Mouse (Mus musculus) stomach, embryonic 14.5 days (tissue): ENCODE measurements around the gene Ephb1. TPM values are rescaled to one million over a fixed set of nuclear protein-coding genes. Genes with fewer than 3 reads are reported as not detected.

Experiments used
- ATAC-seq: fragments of 200-750 bp; cut with Nextera tagmentation; 2 replicates; pipeline ENCODE4 v1.8.0; 2017; ENCODE audit warnings: low read depth, moderate TSS enrichment; ENCODE audit not compliant: insufficient number of reproducible peaks, insufficient read depth, low FRiP score
- H3K27ac ChIP-seq: fragments of 300-500 bp; sonication (generic); 2 replicates; pipeline ENCODE4 v1.5.1; 2014; ENCODE audit warnings: mild to moderate bottlenecking, low read length, moderate library complexity, mixed read lengths
- H3K27me3 ChIP-seq: fragments of 300-500 bp; sonication (generic); 2 replicates; pipeline ENCODE4 v1.6.1; 2014; ENCODE audit warnings: low read length, control low read depth, mixed read lengths; ENCODE audit not compliant: control insufficient read depth, insufficient read depth
- H3K36me3 ChIP-seq: fragments of 300-500 bp; sonication (generic); 2 replicates; pipeline ENCODE4 v1.6.1; 2014; ENCODE audit warnings: mild to moderate bottlenecking, control low read depth, low read length, moderate library complexity, mixed read lengths; ENCODE audit not compliant: control insufficient read depth, insufficient read depth
- H3K4me1 ChIP-seq: fragments of 300-500 bp; sonication (generic); 2 replicates; pipeline ENCODE4 v1.6.1; 2014; ENCODE audit warnings: low read length, control low read depth, mixed read lengths; ENCODE audit not compliant: control insufficient read depth, insufficient read depth
- H3K4me2 ChIP-seq: fragments of 300-500 bp; sonication (generic); replicated peaks from 2 replicates; pipeline ENCODE4 v1.6.1; 2014; ENCODE audit warnings: low read depth, low read length, control low read depth
- H3K4me3 ChIP-seq: fragments of 300-500 bp; sonication (generic); 2 replicates; pipeline ENCODE4 v1.5.1; 2014; ENCODE audit warnings: low read depth, low read length, control low read depth
- H3K9ac ChIP-seq: fragments of 300-500 bp; sonication (generic); replicated peaks from 2 replicates; pipeline ENCODE4 v1.6.1; 2014; ENCODE audit warnings: low read depth, mild to moderate bottlenecking, control low read depth, low read length, moderate library complexity, mixed read lengths
- H3K9me3 ChIP-seq: fragments of 300-500 bp; sonication (generic); 2 replicates; pipeline ENCODE4 v1.6.1; 2016; ENCODE audit warnings: low read depth, low read length, control low read depth; ENCODE audit not compliant: control insufficient read depth
- WGBS: fragments of 180-500 bp; shearing (Covaris S2); extraction: QIAGEN DNeasy Blood & Tissue Kit; methylation state at CpG from one replicate; pipeline ENCODE4 v1.1.7; 2014; 5-methylcytosine and 5-hydroxymethylcytosine counted together
- polyA plus RNA-seq: library from polyadenylated mRNA; unstranded; fragments of >200 nt; fragmentation: Nextera tagmentation; extraction: Ambion mirVana; gene quantifications from 2 replicates; pipeline ENCODE4 v1.2.1, GENCODE M21; 2014

The Ephb1 gene
- polyA plus RNA-seq, 1 experiment from 2014 or later = 7.8 TPM

DNA sequence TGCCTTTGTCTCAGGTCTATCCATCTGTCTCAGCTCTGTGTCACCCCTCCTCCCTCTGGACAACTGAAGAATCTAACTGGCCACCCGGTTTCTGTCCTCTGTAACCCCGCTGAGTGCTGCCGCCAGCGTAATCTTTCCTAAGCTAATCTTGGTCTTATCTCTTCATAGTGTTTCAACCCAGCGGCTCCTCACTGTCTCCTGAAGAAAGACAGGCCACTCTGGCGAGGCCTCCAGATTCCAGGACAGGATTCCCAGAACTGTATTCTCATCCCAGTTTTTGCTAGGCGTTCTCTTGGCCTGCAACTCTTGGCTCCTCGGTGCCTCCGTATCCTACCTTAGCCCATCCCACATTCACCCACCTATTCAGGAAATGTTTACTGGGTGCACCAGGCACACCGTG lies 2.0 kb upstream of the Ephb1 start:
- WGBS = 43% methylated on average over 10 of the region's 10 CpGs
- Histone ChIP-seq H3K27ac (no peak overlapping the region), H3K9me3 (no peaks in the 10 kb centered on the region), H3K4me3 (no peak overlapping the region), H3K4me2 (no peak overlapping the region), H3K27me3 (peaks cover 26% of the 10 kb centered on the region; the same call in 1 of the 2 replicates), H3K36me3 (no peaks in the 10 kb centered on the region), H3K4me1 (peaks cover 4% of the 10 kb centered on the region; the same call in 1 of the 2 replicates), H3K9ac (no peak overlapping the region)
- ATAC-seq = no peak

DNA sequence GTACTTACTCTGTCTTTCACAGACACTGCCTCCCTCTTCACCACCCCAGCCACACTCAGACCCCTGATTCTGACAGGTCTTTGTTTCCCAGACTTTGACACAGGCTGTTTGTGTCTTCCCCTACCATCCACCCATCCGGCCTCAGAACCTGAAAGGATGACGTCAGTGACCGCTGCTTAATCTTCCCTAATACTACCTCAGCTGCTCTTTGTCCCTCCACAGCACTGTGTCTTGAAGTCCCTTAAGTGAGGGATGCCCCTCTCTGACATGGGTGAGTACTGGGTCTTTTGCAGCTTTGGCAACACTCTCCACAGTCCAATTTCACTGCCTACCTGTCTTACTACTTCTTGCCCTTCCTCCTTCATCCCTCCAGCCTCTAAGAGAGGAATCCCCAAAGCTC lies 1.2 kb upstream of the Ephb1 start:
- Histone ChIP-seq H3K36me3 (no peaks in the 10 kb centered on the region), H3K4me2 (no peak overlapping the region), H3K4me3 (no peak overlapping the region), H3K27me3 (peaks cover 26% of the 10 kb centered on the region; the same call in 1 of the 2 replicates), H3K9ac (no peak overlapping the region), H3K27ac (no peak overlapping the region), H3K4me1 (peaks cover 4% of the 10 kb centered on the region; the same call in 1 of the 2 replicates), H3K9me3 (no peaks in the 10 kb centered on the region)
- ATAC-seq = no peak
- WGBS = 64% methylated on average over 3 of the region's 3 CpGs

DNA sequence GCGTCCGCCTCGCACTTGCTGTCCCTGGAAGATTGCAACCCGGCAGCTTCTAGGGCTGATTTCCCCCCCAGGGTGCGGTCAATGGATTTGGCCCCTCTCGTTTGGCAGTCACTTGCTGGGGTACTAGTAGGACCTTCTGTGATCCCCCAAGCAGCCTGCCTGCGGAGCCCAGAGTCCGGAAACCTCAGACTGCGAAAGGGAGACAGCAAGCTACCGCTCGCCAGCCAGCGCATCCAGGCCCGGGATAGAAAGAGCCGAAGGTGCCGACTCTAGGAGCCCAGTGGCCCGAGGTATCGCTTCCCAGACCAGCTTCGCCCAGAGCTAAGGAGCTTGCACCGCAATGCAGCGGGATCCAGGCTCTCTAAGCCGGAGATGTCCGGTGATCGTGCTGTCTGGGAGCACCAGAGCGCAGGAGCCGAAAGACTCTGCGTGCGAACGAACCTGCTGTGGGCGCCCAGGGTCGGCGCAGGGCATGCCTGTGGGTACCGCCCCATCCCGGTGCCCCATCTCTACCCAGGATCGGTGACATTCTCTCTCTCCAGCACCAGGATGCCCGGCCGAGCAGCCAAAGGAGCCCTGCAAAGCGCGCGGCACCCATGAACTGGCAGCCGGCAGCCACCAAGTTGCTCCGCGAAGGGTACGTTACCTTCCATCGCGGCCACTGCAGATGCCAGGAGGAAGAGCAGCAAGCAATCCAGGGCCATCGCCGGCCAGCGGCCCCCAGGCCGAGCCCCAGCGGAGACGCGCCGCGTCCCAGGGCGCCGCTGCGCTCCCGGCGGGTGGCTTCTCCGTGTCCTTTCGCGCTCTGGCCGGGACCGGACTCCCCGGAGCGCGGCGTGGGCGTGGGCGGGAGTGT lies 629 bp downstream of the Ephb1 start:
- Histone ChIP-seq H3K4me3 (peak overlapping the region; percentile 61), H3K9me3 (no peaks in the 10 kb centered on the region), H3K4me2 (peak overlapping the region; percentile 97), H3K36me3 (no peaks in the 10 kb centered on the region), H3K9ac (peak overlapping the region; percentile 53), H3K27me3 (peaks cover 28% of the 10 kb centered on the region; the same call in 1 of the 2 replicates), H3K27ac (no peak overlapping the region), H3K4me1 (peaks cover 4% of the 10 kb centered on the region; the same call in 1 of the 2 replicates)
- ATAC-seq = no peak
- under 1% methylated on average over 69 of the region's 70 CpGs for WGBS

DNA sequence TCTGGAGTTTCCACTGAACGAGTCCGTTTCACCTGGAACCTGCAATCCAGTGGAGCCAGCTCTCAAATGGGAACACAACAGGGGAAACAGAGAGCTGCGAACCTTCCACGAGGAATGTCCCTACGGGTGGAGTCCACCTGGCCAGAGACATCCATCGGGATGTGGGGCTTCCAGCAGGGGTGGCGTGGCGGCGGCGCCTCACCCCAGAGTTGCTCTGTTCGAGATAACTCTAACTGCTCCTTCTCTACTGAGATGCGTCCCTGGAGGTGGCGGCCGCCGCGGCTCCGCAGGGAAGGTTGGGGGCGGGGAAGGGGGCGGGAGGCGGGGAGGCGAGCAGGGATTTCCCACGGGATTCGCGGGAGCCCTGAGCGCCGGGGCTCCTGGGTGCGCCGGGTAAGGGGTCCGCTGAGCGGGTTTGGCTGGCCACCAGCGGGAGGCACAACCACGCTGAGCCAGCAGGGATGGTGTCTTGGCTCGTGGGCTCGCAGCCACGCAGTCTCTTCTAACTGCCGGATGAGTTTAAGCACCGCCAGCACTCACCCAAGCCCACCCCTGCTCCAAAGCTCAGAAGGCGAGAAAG lies 1.3 kb downstream of the Ephb1 start:
- H3K4me1 ChIP-seq = peaks cover 4% of the 10 kb centered on the region; the same call in 1 of the 2 replicates
- H3K9me3 ChIP-seq = no peaks in the 10 kb centered on the region
- H3K27me3 ChIP-seq = peaks cover 28% of the 10 kb centered on the region; the same call in 1 of the 2 replicates
- ATAC-seq = no peak
- no peak overlapping the region for H3K27ac ChIP-seq
- under 1% methylated on average over 36 of the region's 38 CpGs for WGBS
- peak overlapping the region; percentile 53; the same call in 1 of the 2 replicates for H3K9ac ChIP-seq
- H3K4me3 ChIP-seq = peak overlapping the region; percentile 61
- peak overlapping the region; percentile 97 for H3K4me2 ChIP-seq
- no peaks in the 10 kb centered on the region for H3K36me3 ChIP-seq

DNA sequence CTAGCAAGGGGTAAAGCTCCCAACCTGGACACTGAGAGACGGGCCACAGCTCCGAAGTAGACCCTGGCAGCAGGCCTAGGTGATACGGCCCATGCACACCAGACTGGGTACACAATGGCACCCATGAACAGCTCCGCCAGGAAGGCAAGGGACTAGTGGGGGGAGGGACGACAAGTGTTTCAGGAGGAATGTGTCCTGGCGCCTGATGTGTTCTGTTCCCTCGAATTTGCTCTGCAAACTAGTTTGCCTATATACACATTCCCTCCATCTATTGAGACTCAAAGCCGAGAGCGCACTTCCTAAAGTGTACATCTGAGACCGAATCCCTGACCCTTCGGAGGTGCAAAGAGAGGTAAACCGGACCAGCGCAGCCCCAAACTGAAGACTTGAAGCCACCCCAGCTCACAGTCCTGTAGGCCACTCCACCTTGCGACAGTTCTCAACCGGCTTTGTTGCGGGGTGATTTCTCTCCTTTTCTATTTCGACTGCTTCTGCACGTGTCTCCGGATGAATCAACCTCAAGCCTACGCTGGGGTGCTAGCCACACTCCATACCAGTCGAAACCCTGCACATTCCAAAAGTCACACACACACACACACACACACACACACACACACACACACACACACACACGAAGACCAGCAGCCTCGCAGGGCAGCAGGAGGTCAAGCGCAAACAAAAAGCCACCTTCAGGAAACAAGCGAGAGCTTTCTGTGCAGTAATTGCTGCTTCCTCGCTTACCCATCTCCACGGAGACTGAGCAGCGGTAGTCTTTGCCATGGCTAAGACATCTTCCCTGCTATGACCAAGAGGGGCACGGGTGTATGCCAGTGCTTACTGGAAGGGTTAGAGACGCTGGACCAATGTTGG lies 2.1 kb downstream of the Ephb1 start:
- Histone ChIP-seq H3K36me3 (no peaks in the 10 kb centered on the region), H3K27ac (no peak overlapping the region), H3K4me3 (peak overlapping the region; percentile 61), H3K9me3 (no peaks in the 10 kb centered on the region), H3K27me3 (peaks cover 28% of the 10 kb centered on the region; the same call in 1 of the 2 replicates), H3K4me1 (peaks cover 4% of the 10 kb centered on the region; the same call in 1 of the 2 replicates), H3K4me2 (peak overlapping the region; percentile 97), H3K9ac (no peak overlapping the region)
- 3% methylated on average over 30 of the region's 30 CpGs for WGBS
- no peak for ATAC-seq

DNA sequence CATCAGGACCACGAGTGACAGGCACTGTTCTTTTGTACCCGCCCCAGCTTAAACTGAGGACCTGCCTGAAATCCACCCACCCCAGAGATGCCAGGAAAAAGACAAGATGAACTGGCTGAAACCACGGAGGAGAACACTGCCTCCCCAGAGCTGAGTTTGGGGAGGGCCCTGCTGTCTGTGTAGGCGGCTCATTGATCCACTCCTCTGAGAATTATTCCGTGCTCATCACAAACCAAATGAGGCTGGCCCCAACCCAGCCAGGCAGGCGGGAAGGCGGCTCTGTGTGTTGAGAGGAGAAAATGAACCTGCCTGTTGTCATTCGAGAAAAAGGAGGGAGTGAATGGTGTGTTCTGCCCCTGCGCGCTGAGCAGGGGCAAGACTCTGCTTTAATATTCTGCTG lies 2.8 kb downstream of the Ephb1 start:
- no peak overlapping the region for H3K4me3 ChIP-seq
- H3K9ac ChIP-seq = no peak overlapping the region
- 12% methylated on average over 10 of the region's 10 CpGs for WGBS
- no peak overlapping the region for H3K27ac ChIP-seq
- no peaks in the 10 kb centered on the region for H3K36me3 ChIP-seq
- no peaks in the 10 kb centered on the region for H3K9me3 ChIP-seq
- H3K4me2 ChIP-seq = no peak overlapping the region
- ATAC-seq = no peak
- peaks cover 4% of the 10 kb centered on the region; the same call in 1 of the 2 replicates for H3K4me1 ChIP-seq
- H3K27me3 ChIP-seq = peaks cover 28% of the 10 kb centered on the region; the same call in 1 of the 2 replicates

DNA sequence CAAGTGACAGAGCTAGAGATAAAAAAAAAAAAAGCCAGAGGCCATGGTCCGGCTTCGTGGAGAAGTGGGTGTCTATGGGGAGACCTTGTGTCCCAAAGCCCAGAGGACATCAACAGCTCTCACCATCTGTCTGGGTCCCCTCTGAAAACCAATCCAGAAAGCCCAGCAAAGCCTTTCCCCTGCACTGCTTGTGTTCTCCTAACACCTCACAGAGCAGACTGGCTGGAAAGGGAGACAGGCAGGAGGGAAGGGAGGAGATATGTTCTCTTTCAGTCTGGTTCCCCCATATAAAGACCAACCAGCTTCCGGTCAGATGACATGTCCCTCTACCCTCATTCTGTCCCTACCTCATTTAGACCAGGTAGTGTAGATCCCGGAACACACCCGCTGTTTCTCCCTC lies 3.3 kb downstream of the Ephb1 start:
- Histone ChIP-seq H3K9ac (no peak overlapping the region), H3K36me3 (no peaks in the 10 kb centered on the region), H3K27me3 (peaks cover 28% of the 10 kb centered on the region; the same call in 1 of the 2 replicates), H3K27ac (no peak overlapping the region), H3K4me1 (peaks cover 4% of the 10 kb centered on the region; the same call in 1 of the 2 replicates), H3K9me3 (no peaks in the 10 kb centered on the region), H3K4me2 (no peak overlapping the region), H3K4me3 (no peak overlapping the region)
- ATAC-seq = no peak
- 63% methylated on average over 5 of the region's 5 CpGs for WGBS

DNA sequence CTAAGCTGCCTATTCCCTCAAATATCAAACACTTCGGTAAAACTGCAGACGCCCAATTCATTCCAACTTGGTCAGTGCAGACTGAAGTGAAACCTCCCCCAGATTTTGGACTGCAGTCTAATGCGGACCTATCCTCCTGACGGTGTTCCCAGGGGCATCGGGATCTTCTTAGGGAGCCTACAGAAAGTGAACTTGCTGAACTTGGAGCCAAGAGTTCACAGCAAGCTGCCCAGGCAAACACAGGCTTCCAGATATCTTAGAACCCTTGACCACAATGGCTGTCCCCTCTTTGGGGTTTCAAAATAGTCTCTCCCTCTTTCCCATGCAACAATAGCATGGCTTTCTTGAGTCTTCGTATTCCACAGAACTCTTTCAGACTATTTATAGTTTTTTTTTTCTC lies 3.8 kb downstream of the Ephb1 start:
- Histone ChIP-seq H3K4me3 (no peak overlapping the region), H3K36me3 (no peaks in the 10 kb centered on the region), H3K4me2 (no peak overlapping the region), H3K9me3 (no peaks in the 10 kb centered on the region), H3K27me3 (peaks cover 28% of the 10 kb centered on the region; the same call in 1 of the 2 replicates), H3K4me1 (peaks cover 4% of the 10 kb centered on the region; the same call in 1 of the 2 replicates), H3K27ac (no peak overlapping the region), H3K9ac (no peak overlapping the region)
- 87% methylated on average over 6 of the region's 6 CpGs for WGBS
- no peak for ATAC-seq
